Mouse (Mus musculus): ENCODE measurements around the gene Glyr1. TPM values are rescaled to one million over a fixed set of nuclear protein-coding genes. Genes with fewer than 3 reads are reported as not detected.

Gene Glyr1
- 112 and 117 TPM in 2 replicates for polyA plus RNA-seq (2014; fragmentation: Nextera tagmentation; extraction: Ambion mirVana)

DNA sequence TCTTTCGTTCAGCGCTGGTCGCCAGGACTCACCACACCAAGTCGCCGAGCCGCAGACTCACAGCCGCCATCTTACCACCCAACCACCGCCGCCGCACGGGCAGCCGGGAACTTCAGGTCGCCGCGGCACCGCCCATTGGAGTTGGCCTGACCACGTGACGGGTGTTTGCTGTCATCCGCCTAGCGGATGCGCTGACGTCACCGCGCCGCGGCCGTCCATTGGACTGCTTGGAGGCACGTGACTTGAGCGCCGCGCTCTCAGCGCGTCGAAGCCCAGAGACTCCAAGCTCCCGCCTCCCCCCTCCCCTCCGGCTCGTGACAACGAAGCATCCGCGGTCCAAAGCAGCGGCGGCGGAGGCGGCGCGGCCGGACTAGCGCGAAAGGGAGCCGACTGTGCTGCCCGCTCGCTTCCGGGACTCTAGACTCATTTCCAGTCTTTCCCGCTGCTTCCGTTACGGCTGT lies at the start of gene Glyr1, which contains the start of gene Ubn1:
Gene Glyr1 (minus strand): TSS at position 90 of the 461 bp plus-strand sequence.
Gene Ubn1 (plus strand): TSS at position 284 of the 461 bp plus-strand sequence.
- Histone ChIP-seq H3K9me3 (ENCODE audit: low read depth, low read length) (no peaks in the 10 kb centered on the region), H3K27me3 (ENCODE audit: insufficient read depth, low read length) (no peaks in the 10 kb centered on the region), H3K4me2 (peak within 1 kb of the TSS; percentile 95), H3K9ac (peak within 1 kb of the TSS; percentile 92), H3K27ac (ENCODE audit: low read depth) (peak within 1 kb of the TSS; percentile 98), H3K4me1 (ENCODE audit: insufficient read depth) (no peaks in the 10 kb centered on the region; the same call in 1 of the 2 replicates), H3K36me3 (ENCODE audit: insufficient read depth) (peaks cover 37% of the 10 kb centered on the region), H3K4me3 (ENCODE audit: low read depth, low read length) (peak within 1 kb of the TSS; percentile 97)
- under 1% methylated on average over 54 of the region's 56 CpGs for WGBS
- TF ChIP-seq CTCF (IDR thresholded peaks at IDR 0.05; ENCODE audit: low read depth), result no peak
- DNase-seq (peak; percentile 100), ATAC-seq (ENCODE audit: insufficient read depth) (peak; percentile 99)

DNA sequence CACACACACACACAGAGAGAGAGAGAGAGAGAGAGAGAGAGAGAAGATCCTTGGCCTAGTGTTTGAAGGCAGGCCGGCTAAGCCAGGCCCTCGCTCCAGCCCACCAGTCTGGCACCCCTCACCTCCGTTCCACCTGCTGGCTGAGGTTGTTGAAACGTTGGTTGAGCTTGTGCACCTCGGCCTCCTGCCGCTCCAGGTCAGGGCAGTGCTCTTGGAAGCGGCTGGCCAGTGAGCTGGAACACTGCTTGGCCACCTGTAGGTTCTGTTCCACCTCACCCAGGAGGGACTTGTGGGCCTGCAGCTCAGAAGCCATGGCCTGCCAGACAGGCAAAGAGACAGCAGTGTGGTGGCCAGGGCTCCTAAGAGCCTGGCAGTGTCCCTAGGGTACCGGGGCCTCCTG lies 46.8 kb upstream of the Glyr1 start:
- H3K9me3 ChIP-seq (ENCODE audit: low read depth, low read length), result no peaks in the 10 kb centered on the region
- no peak overlapping the region for H3K27ac ChIP-seq (ENCODE audit: low read depth)
- H3K4me1 ChIP-seq (ENCODE audit: insufficient read depth), result no peaks in the 10 kb centered on the region
- H3K4me3 ChIP-seq (ENCODE audit: low read depth, low read length), result no peak overlapping the region
- H3K36me3 ChIP-seq (ENCODE audit: insufficient read depth), result no peaks in the 10 kb centered on the region
- no peak overlapping the region for H3K9ac ChIP-seq
- H3K27me3 ChIP-seq (ENCODE audit: insufficient read depth, low read length), result no peaks in the 10 kb centered on the region
- ATAC-seq (ENCODE audit: insufficient read depth), result no peak
- H3K4me2 ChIP-seq, result no peak overlapping the region
- TF ChIP-seq CTCF (IDR thresholded peaks at IDR 0.05; ENCODE audit: low read depth), result no peak
- 88% methylated on average over 8 of the region's 8 CpGs for WGBS
- no peak for DNase-seq

DNA sequence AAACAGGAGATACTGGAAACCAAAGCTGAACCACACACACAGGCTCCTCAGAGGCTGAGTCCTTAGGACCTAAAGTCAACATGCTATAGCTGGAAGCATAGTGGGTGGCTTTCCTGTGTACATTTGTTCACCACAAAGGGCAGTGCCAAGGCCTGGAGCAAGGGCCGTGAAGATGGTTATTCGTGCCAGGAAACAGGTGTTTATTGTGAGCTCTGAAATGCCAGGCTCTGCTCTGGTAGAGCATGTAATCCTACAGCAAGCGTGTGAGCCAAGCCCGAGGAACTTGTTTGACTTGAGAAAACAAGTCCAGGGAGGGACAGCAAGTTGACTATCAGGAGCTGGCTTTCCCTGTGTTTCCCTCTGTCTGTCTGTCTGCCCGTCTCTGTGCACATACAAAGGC lies 43.6 kb upstream of the Glyr1 start:
- 73% methylated on average over 5 of the region's 5 CpGs for WGBS
- Histone ChIP-seq H3K4me3 (ENCODE audit: low read depth, low read length) (no peak overlapping the region), H3K4me2 (no peak overlapping the region), H3K9ac (no peak overlapping the region), H3K36me3 (ENCODE audit: insufficient read depth) (0 out of 2 replicates have a peak, but pooled peaks cover 1% of the 10 kb centered on the region), H3K27ac (ENCODE audit: low read depth) (no peak overlapping the region), H3K4me1 (ENCODE audit: insufficient read depth) (no peaks in the 10 kb centered on the region), H3K9me3 (ENCODE audit: low read depth, low read length) (no peaks in the 10 kb centered on the region), H3K27me3 (ENCODE audit: insufficient read depth, low read length) (no peaks in the 10 kb centered on the region)
- TF ChIP-seq CTCF (IDR thresholded peaks at IDR 0.05; ENCODE audit: low read depth), result no peak
- no peak for DNase-seq
- ATAC-seq (ENCODE audit: insufficient read depth), result no peak

DNA sequence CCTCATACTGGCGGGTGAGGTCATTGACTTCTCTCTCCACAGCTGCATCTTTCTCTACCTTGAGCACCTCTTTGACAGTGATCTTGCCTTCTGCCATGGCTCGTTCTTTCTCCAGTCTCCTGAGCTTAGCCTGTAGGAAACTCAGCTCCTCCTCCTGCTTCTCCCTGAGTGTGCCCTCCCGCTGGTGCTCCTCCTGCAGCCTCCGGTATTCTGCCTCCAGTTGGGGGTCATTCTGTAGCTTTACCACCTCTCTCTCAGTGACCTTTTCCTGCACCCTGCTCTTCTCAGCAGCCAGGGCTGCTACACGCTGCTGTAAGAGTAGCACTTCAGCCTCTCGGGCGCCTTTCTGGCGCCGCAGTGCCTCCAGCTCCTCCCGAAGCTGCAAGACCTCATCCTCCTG lies 39.4 kb upstream of the Glyr1 start:
- Histone ChIP-seq H3K4me3 (ENCODE audit: low read depth, low read length) (no peak overlapping the region), H3K36me3 (ENCODE audit: insufficient read depth) (peaks cover 44% of the 10 kb centered on the region), H3K27me3 (ENCODE audit: insufficient read depth, low read length) (no peaks in the 10 kb centered on the region), H3K9me3 (ENCODE audit: low read depth, low read length) (no peaks in the 10 kb centered on the region), H3K4me2 (no peak overlapping the region), H3K27ac (ENCODE audit: low read depth) (no peak overlapping the region), H3K9ac (no peak overlapping the region), H3K4me1 (ENCODE audit: insufficient read depth) (no peaks in the 10 kb centered on the region)
- WGBS, result 60% methylated on average over 10 of the region's 10 CpGs
- TF ChIP-seq CTCF (IDR thresholded peaks at IDR 0.05; ENCODE audit: low read depth), result no peak
- no peak for DNase-seq
- ATAC-seq (ENCODE audit: insufficient read depth), result no peak

DNA sequence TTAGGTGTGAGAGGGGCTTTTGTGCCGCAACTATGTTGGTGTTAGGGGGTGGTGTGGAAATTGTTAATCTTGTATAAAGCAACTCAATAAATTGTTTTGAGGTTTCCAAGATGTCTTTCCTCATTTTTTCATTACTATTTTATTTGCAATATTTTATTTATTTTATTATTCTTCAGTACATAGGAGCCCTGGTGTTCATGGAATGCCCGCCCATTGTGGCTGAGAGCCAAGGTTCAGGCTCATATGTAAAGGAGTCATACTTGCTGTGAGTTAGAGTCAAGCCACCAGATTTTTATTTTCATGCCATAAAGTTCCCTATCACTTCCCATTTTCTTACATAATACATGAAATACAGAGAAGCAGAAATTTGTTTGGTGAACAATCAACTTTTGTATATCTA lies 36.5 kb upstream of the Glyr1 start:
- H3K4me2 ChIP-seq, result no peak overlapping the region
- H3K9ac ChIP-seq, result no peak overlapping the region
- ATAC-seq (ENCODE audit: insufficient read depth), result no peak
- no peaks in the 10 kb centered on the region for H3K27me3 ChIP-seq (ENCODE audit: insufficient read depth, low read length)
- TF ChIP-seq CTCF (IDR thresholded peaks at IDR 0.05; ENCODE audit: low read depth), result no peak
- no peaks in the 10 kb centered on the region for H3K9me3 ChIP-seq (ENCODE audit: low read depth, low read length)
- H3K27ac ChIP-seq (ENCODE audit: low read depth), result no peak overlapping the region
- H3K36me3 ChIP-seq (ENCODE audit: insufficient read depth), result peaks cover 70% of the 10 kb centered on the region
- WGBS, result 94% methylated on average over 2 of the region's 2 CpGs
- H3K4me3 ChIP-seq (ENCODE audit: low read depth, low read length), result no peak overlapping the region
- DNase-seq, result peak; percentile 7
- no peaks in the 10 kb centered on the region for H3K4me1 ChIP-seq (ENCODE audit: insufficient read depth)

DNA sequence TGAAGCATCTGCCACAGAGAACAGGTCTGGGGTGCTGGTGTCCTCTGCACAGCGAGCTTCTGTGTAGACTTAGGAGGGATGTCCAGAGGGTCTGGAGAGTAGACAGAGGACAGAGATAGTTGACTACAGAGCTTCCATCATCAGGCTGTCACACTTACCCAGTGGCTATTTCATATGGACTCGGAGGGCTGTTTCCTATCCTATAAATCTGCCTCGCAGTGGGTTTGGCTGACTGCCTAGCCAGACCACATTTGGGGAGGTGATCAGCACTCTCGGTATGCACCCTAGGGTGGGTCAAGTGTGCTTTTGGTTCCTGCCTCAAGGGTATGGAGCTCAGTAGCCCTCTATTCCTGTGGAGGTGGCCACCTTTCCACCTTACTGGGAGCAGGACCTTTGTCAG lies 35.5 kb upstream of the Glyr1 start:
- no peak overlapping the region for H3K4me2 ChIP-seq
- WGBS, result 93% methylated on average over 4 of the region's 4 CpGs
- DNase-seq (no peak), ATAC-seq (ENCODE audit: insufficient read depth) (no peak)
- no peaks in the 10 kb centered on the region for H3K27me3 ChIP-seq (ENCODE audit: insufficient read depth, low read length)
- no peak for TF ChIP-seq CTCF (IDR thresholded peaks at IDR 0.05; ENCODE audit: low read depth)
- no peak overlapping the region for H3K4me3 ChIP-seq (ENCODE audit: low read depth, low read length)
- no peak overlapping the region for H3K9ac ChIP-seq
- peaks cover 77% of the 10 kb centered on the region for H3K36me3 ChIP-seq (ENCODE audit: insufficient read depth)
- no peaks in the 10 kb centered on the region for H3K9me3 ChIP-seq (ENCODE audit: low read depth, low read length)
- H3K27ac ChIP-seq (ENCODE audit: low read depth), result no peak overlapping the region
- no peaks in the 10 kb centered on the region for H3K4me1 ChIP-seq (ENCODE audit: insufficient read depth)

DNA sequence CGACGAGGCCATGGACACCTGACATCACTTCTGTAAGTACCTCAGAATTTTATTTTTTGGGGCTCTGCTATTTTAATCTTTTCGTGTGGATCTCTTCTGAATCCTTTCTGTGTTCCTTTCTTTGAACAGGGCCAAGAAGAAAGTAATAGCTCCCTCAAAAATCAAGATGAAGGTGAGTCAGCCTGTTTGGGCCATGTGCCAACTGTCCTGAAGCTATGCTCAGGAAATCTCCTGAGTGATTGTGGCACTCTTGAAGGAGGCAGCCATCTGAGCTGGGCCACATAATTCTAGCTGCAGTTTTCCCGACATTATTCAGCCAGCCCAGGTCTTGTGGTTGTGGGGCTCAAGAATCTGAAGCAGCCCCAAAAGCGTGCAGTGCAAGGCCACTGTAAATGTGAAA lies 24.7 kb upstream of the Glyr1 start:
- peaks cover 94% of the 10 kb centered on the region for H3K36me3 ChIP-seq (ENCODE audit: insufficient read depth)
- WGBS, result 92% methylated on average over 5 of the region's 5 CpGs
- no peaks in the 10 kb centered on the region for H3K9me3 ChIP-seq (ENCODE audit: low read depth, low read length)
- no peak overlapping the region for H3K9ac ChIP-seq
- DNase-seq (no peak), ATAC-seq (ENCODE audit: insufficient read depth) (no peak)
- H3K27me3 ChIP-seq (ENCODE audit: insufficient read depth, low read length), result no peaks in the 10 kb centered on the region
- H3K4me3 ChIP-seq (ENCODE audit: low read depth, low read length), result no peak overlapping the region
- H3K27ac ChIP-seq (ENCODE audit: low read depth), result no peak overlapping the region
- no peak overlapping the region for H3K4me2 ChIP-seq
- H3K4me1 ChIP-seq (ENCODE audit: insufficient read depth), result no peaks in the 10 kb centered on the region
- TF ChIP-seq CTCF (IDR thresholded peaks at IDR 0.05; ENCODE audit: low read depth), result no peak

DNA sequence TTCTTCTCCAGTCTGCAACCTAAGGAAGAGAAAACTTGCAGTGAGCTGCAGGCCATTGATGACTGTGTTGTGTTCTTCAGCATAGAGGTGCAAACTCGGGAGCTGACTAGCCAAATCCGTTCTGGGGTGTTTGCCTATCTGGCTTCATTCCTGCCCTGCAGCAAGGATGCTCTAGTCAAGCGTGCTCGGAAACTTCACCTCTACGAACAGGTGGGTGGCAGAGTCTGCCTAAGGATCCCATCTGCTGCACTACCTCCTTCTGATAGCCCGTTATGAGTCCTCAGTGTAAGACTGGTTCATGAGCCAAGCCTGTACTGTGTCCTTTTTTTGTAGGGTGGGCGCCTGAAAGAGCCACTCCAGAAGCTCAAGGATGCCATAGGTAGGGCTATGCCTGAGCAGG lies 22.3 kb upstream of the Glyr1 start:
- H3K4me2 ChIP-seq, result no peak overlapping the region
- H3K9ac ChIP-seq, result no peak overlapping the region
- H3K4me3 ChIP-seq (ENCODE audit: low read depth, low read length), result no peak overlapping the region
- no peak for TF ChIP-seq CTCF (IDR thresholded peaks at IDR 0.05; ENCODE audit: low read depth)
- no peaks in the 10 kb centered on the region for H3K4me1 ChIP-seq (ENCODE audit: insufficient read depth)
- H3K27me3 ChIP-seq (ENCODE audit: insufficient read depth, low read length), result no peaks in the 10 kb centered on the region
- DNase-seq (no peak), ATAC-seq (ENCODE audit: insufficient read depth) (no peak)
- H3K9me3 ChIP-seq (ENCODE audit: low read depth, low read length), result no peaks in the 10 kb centered on the region
- 93% methylated on average over 7 of the region's 7 CpGs for WGBS
- peaks cover 91% of the 10 kb centered on the region for H3K36me3 ChIP-seq (ENCODE audit: insufficient read depth)
- no peak overlapping the region for H3K27ac ChIP-seq (ENCODE audit: low read depth)

Data from lung, embryonic 14.5 days (tissue).